Mouse (Mus musculus): Measurements from ENCODE around the gene Creb3l2. TPM values are rescaled to one million over a fixed set of nuclear protein-coding genes. Genes with fewer than 3 reads are reported as not detected.

Gene Creb3l2
- total RNA-seq, 2 experiments from 2014 or later: 6.7 to 8.1 TPM

DNA sequence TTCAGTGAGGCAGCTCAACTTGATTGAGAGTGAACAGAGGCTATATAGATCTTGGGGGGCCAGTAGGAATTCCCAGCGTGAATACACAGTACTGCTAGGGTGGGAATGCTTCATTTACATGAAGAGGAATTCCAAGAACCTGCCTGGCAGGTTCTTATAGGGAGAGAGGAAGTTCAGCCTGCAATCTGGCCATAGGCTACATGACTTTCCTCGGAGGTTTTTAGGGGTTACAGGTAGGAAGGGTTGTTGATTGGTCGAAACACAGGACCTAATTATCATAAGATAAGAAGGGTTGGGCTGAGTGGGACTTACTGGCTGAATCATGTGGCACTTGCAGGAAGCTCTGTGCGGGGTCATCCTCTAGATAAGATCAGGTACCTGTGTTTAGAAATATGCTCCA is 9.7 kb upstream of the Creb3l2 start:
- intact Hi-C loops (cut with DNase I): no loop called here
- no peak for DNase-seq (ENCODE audit: low spot score in 2 of 2)

DNA sequence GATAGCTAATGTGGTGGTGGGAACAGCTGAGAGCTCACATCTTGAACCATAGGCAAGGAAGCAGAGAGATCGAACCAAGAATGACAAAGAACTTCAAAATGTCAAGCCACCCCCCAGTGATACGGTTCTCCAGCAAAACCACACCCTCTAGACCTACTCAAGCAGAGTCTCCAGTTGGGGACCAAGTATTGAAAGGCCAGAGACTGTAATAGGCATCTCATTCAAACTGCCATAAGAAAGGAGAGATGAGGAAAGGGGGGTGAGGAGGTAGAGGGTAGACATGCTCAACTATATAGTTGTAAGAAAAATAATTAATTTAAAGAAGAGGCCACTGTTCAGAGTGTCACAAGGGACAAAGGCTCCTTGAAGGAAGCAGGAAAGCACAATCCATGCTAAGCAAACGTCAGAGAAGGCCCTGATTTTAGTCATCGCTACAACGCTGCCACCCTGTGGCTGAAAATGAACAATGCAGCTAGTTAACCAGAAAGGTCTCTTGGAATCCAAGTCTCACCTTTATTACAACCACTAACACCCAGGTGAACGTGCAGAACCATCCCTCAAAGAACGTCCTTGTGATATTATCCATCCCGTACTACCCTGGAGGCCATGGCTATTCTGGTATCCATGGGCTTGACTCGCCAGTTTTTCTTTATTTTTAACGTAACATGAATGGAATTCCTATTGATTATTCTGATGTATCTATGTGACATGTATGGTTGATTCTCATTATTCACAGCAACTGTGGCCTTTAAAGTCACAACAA is 5.9 kb upstream of the Creb3l2 start:
- intact Hi-C loops (cut with DNase I): loop anchor here (1.0 to 5.0 kb wide), 2 partner anchors 94 to 351 kb away; no protein-coding TSS in a partner anchor
- DNase-seq (ENCODE audit: low spot score in 2 of 2): peak; percentile 66 to 85

DNA sequence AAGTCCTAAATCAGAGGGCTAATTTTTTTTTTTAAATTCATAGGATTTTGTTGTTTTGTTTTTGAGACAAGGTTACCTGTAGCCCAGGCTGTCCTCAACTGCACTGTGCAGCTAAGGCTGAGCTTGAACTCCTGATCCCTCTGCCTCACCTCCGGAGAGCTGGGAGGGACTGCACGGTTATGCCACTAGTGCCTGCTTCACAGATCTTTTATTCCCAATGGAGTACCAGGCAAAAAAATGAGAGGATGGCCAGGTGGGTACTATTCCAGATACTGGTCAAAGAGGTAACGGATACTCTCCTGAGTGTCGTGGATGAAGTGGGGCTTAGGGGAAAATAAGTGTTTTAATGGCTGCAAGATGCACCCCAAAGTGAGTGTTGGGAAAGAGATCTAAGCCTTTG is 835 bp upstream of the Creb3l2 start:
- intact Hi-C loops (cut with DNase I): loop anchor here (5.0 kb wide), 1 partner anchor 385 kb away; no protein-coding TSS in a partner anchor
- no peak for DNase-seq (ENCODE audit: low spot score in 2 of 2)

DNA sequence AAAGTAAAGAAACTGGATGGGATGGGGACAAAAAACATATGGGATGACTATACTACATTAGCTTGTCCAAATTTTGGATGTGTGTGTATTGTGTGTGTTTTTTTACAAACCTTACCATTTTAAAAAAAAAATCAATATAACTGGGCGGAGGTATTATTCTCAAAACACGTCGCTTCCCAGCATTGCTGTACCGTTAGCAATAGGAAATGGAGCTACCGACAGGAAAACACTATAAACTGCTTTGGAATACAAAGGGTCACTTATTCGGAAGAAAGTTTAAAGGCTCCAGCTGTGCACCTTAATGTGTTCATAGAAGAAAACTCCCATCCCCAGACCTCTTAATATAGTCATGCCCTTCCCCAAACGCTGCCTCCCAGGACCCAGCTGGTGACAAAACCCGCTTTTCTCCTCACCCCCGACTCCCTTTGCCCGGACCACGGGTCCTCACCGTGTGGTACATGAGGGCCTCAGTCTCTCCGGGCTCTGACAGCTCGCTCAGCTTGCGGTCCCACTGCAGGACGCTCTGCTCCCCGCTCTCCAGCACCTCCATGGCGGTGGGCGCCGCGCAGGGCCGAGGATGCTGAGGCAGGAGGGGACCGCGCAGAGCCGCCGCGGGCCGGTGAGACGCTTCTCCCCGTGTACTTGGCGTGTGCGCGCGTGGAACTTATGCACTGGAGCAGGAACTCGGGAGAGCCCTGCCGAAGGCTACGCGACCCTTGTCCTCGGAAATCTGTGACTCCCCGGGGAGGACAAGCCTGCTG is 515 bp downstream of the Creb3l2 start:
- DNase-seq (ENCODE audit: low spot score in 2 of 2): no peak
- intact Hi-C loops (cut with DNase I): loop anchor here (5.0 kb wide), 1 partner anchor 384 kb away; no protein-coding TSS in a partner anchor

DNA sequence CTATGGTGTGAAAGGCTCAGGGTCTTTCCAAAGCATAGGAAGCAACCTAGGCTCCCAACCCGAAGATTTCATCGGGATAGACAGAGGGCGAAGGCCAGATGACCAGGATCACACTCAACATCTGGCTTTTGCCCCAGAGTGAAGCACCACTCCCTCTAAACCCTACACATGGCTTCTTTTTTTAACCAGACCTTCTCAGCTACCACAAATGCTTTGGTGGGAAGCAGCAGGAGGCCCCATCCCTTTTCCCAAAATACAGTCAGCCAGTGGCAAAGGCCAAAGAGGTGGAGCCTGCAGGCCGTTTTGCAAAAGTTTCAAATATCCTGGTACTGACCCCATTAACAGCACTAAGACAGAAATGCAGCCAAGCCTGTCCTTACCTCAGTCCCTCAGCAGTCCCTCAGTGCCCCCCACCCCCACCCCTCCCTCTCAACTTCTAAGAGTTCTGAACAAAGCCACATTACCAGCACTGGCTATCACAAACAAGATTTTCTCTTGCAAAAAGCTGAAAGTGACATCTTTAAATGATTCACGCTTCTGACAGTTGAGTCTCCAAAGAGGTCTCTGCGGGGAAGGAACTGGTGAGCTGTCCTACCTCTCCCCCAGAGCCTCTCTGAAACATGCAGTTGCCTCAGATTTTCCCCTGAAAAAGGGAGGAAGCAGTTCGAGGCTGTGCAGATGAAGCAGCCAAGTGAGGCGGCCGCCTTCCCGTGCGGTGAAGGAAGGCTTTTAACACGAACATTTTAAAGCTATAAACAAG is 1.3 kb downstream of the Creb3l2 start:
- DNase-seq (ENCODE audit: low spot score in 2 of 2): no peak
- intact Hi-C loops (cut with DNase I): loop anchor here (5.0 kb wide), 1 partner anchor 383 kb away; no protein-coding TSS in a partner anchor

DNA sequence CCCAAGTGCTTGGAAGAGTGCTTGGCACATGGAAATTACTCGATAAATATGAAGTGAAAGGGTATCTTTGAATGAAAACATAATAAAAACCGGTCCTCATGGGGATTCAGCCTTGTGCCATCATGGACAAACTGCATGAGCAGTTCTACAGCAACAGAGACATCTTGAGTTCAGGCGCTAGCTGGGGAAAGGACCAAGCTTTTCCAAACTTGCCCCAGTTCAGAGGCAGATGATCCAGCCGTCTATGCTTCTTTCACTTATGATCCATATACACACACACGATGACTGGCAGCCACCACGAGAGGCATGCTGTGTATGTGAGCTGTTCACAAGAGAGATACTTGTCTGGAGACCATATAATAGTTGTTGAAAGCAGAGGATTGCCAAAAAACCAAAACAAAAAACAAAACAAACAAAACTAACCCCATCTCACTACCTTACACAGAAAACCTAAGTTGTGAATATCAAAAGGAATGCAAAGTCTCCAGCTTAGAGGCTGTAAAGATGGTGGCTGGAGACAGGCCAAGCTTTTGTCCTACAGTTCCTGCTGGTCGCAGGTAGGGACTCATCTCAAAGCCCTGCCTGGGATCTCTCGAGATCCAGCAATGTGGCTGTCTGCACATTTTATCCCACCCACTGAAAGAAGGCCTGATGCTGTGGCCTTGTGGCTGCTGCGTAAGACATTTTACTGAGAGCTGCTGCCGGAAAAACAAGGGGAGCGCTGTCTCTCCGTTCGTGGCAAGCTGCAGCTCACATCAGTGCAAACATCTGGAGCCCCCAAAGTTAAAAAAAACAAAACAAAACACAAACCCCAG is 2.1 kb downstream of the Creb3l2 start:
- intact Hi-C loops (cut with DNase I): loop anchor here (2.0 to 5.0 kb wide), 2 partner anchors 21 to 383 kb away; no protein-coding TSS in a partner anchor

DNA sequence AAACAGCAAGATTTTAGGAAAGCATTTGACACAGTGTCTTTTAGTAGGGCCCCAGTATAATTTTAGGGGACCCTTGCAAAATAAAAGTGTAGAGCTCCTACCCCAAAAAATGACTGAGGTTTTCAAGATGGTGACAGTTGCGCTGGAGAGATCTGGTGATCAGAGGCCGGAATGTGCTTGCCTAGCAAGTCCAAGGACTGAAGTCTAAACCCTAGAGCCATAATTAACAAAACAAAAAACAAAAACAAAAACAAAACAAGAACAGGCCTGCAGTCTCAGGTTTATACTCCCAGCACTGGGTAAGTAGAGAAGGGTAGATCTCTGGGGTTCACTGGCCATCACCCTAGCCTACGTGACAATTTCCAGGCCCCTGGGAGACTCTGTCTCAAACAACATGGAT is 3.4 kb downstream of the Creb3l2 start:
- no peak for DNase-seq (ENCODE audit: low spot score in 2 of 2)
- intact Hi-C loops (cut with DNase I): loop anchor here (2.0 kb wide), 1 partner anchor 20 kb away; no protein-coding TSS in a partner anchor

More for the DNA sequence above, 2.1 kb downstream of the Creb3l2 start:
- no peak for DNase-seq (ENCODE audit: low spot score in 2 of 2)

DNA sequence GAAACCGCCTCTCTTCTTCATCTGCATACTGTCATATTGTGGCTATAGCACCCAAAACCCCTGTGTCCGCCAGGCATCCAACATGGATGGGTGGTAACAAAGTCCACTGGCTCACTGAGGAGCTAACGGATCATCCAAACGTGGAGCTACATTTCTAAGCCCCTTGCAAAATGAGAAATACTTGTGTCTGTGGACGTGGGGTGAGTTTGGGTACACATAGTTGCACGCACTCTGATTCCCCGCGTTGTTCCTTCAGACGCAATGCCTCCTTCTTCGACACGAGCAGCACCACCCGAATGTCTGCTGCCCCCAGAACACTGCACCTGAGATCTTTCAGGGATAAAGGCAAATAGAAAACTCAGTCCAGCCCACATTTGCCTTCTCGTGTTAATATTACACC is 4.9 kb downstream of the Creb3l2 start:
- intact Hi-C loops (cut with DNase I): no loop called here
- no peak for DNase-seq (ENCODE audit: low spot score in 2 of 2)

DNA sequence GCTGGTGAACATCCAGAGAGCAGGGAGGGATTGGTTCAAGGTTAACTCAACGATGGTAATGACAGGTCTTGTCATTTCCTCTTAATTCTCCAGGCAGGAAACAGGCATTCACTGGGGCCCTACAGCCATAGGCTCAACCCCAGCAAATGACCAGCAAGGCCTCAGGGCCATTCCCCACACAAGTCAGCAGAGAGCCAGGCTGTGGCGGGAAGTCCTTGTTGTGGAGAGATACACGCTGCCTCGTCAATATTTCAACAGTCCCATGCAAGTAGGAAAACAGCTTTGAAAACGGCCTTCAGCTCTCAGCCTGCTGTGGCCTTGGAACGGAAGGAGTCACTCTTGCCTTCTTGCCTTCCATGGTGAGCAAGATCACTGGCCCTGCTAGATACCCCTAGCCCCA is 6.6 kb downstream of the Creb3l2 start:
- intact Hi-C loops (cut with DNase I): no loop called here

DNA sequence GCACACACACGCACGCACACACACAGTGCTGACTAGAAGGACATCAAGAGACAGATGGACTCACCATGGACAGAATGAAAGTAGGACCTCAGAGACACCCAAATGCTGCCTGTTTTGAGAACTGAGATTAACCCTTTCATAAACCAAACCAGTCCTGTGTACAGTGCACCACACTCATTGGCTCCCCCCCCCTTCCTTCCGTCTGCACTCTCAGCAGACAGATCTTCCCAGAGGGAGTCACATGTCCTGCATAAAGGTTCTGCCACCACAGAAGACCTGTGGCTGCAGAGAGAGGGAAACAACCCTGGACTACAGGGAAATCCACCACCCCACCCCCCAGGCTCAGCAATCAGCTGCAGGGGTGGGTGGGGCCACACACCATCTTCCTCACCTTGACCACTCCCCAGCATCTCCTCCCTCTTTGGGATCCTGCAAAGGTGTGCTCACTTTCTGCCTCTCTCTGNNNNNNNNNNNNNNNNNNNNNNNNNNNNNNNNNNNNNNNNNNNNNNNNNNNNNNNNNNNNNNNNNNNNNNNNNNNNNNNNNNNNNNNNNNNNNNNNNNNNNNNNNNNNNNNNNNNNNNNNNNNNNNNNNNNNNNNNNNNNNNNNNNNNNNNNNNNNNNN is 12.0 kb downstream of the Creb3l2 start:
- no peak for DNase-seq (ENCODE audit: low spot score in 2 of 2)
- intact Hi-C loops (cut with DNase I): no loop called here

More for the DNA sequence above, 6.6 kb downstream of the Creb3l2 start:
- no peak for DNase-seq (ENCODE audit: low spot score in 2 of 2)

DNA sequence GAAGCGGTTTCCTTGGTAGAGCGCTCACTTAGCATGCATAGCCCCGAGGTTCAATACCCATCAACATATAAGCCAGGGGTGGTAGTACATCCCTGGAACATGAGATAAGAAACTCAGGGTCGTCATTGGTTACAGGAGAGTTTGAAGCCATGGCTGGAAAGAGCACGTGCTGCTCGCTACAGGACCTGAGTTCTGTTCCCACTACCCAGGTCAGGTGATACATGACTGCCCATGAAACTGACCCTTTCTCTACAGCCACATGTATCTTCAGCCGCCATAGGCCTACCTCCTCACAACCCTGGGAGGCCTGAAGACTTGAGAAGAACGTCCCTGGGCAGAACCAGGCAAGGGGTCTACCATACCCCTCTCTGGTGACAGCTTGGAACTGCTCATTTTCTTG is 13.0 kb downstream of the Creb3l2 start:
- intact Hi-C loops (cut with DNase I): no loop called here
- DNase-seq (ENCODE audit: low spot score in 2 of 2): no peak

DNA sequence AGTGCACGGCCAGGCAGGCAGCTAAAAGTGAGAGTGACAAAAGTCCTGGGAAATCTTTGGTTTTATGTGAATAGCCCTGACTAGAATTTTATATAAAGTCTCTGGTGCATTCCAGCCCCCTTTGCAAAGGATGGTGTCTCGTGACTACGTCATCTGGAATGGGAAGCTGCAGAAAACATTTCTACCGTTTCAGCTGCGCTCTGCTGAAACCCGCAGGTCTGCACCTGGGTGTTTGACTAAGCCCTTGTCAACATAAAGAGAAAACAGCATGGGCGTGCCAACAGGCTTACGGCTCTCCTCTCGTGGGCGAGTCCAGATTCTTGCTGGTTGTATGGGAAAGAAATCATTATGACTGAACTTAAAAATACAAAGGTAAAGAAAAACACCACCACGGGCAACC is 13.9 kb downstream of the Creb3l2 start:
- intact Hi-C loops (cut with DNase I): no loop called here
- DNase-seq (ENCODE audit: low spot score in 2 of 2): no peak

DNA sequence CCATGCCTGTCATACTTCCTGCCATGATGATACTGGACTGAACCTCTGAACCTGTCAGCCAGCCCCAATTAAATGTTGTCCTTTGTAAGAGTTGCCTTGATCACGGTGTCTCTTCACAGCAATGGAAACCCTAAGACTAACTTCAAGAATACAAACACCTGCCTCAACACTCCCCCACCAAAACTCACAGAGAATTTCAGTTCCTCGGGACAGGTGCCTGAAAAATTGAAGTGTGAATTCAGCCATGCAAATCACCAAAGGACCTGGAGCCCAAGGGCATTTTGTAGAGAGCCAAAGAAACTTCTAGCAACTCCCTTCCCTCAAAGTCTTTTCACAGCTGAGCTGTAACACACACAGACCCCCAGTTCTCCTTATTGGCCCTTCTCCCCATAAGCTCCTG is 15.3 kb downstream of the Creb3l2 start:
- no peak for DNase-seq (ENCODE audit: low spot score in 2 of 2)
- intact Hi-C loops (cut with DNase I): no loop called here

DNA sequence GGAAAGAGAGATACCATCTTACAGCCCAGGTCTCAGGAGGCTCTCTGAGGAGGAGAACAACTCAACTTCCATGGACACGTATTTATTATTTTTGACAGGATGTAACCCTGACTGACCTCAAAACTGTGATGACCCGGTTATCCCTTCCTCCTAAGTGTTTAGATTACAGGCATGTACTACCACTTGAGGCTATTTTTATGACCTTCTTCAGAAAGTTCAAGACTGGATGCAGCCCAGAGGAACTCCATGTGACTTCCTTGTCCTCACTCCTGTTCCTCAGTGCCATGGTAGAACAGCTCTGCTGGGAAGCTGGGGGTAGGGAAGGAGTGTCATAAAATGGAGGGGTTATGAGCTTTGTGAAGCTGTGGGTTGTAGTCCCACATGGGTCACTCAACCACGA is 16.1 kb downstream of the Creb3l2 start:
- intact Hi-C loops (cut with DNase I): no loop called here
- no peak for DNase-seq (ENCODE audit: low spot score in 2 of 2)

DNA sequence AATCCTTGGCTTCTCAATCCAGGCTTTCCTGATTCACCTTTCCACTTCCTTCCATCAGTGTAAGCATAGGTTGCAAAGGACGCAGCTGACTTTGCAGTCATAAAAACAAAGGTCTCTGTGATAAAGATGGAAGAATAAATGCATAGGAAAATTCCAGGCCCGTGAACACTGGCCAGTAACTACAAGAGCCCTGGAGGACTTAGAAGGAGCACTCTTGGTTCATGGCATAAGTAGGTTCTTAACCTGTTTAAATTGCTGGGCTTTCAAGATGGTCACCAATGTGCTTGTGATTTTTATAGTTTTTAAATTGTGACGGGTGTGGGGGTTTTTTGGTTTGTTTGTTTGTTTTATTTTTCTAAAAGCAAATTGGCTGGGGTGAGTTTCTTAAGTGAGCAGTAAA is 16.9 kb downstream of the Creb3l2 start:
- intact Hi-C loops (cut with DNase I): no loop called here
- DNase-seq (ENCODE audit: low spot score in 2 of 2): no peak

DNA sequence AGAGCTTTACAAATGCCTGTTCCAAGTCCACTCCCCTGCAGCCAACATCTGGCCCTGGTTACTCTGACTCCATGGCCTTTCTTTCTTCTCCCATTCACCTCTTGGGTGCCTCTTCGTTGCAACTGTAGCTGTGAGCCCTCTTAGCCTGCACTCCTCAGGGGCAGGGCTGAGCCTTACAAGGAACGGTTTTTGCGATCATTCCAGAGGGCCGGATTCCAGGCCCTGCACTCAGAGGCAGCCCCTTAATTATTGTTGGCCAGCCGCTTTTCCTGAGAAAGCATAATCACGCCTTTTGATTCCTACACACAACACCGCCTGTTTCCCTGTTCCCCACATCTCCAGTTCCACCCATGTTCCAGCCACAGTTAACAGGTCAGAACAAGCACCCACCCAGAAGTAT is 17.6 kb downstream of the Creb3l2 start:
- DNase-seq (ENCODE audit: low spot score in 2 of 2): no peak
- intact Hi-C loops (cut with DNase I): no loop called here

DNA sequence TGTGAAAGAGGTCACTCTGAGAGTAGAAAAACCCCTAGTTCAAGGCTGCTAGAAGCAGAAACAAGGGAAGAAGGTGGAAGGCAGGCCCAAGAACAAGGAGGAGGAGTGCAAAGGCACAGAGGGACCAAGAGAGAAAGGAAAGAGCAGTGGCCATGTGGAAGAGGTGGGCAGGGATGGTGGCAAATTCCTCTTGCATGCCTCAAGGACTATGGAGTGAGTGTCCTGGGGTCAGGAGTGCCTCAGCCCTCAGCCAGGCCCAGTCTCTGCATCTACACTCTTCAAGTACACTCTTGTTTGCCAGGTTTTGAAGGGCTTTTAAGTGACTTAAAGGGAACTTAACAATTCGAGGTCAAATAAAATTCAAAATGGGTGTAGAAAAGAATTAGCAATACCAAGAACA is 18.6 kb downstream of the Creb3l2 start:
- no peak for DNase-seq (ENCODE audit: low spot score in 2 of 2)
- intact Hi-C loops (cut with DNase I): no loop called here

DNA sequence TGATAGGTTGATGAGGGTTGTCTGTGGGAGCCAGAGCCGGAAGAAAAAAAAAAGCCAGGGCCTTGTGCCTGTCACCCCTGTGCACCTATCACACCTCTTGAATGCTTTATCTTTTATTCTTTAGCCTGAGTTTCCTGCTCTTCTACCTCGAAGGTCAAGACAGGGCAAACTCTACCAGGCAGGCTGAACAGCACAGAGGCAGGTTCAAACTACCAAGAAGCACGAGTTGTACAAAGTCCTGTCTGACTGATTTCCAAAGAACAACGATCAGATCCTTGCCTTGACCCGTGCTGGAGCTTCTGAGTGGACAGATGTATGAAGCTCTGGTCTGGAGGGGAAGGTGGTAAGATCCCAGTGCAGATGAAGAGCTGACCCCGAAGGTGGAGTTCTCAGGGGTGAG is 20.8 kb downstream of the Creb3l2 start:
- intact Hi-C loops (cut with DNase I): no loop called here
- DNase-seq (ENCODE audit: low spot score in 2 of 2): no peak
